Mouse (Mus musculus) heart, adult 11 months (tissue): ENCODE measurements at regions not wholly inside any gene's neighbourhood (a gene's known extent, or its start where the extent isn't known, plus 50 kb on each side); places are given as distances from the start of the nearest gene placed in this dataset.

Source experiments
- DNase-seq: peaks from one replicate; pipeline ENCODE4 v3.0.0; 2022

DNA sequence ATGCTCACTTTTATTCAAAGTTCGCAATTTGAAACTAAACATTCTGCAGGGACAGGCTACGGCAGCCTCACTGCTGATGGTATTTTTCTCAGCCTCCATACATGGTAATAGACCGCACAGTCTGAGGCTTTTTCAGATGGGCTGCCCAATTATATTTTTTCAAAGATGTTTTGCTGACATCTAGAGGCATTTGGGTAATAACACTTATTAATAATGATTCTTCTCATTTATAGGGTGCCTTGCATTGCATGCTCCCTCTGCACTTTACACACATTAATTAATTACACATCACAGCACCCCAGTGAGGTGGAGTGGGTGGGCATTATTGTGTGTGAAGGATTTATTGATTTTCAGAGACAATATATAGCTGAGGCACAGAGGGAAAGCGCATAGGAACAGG lies 644.5 kb downstream of the Pkhd1 start:
- no peak for DNase-seq

DNA sequence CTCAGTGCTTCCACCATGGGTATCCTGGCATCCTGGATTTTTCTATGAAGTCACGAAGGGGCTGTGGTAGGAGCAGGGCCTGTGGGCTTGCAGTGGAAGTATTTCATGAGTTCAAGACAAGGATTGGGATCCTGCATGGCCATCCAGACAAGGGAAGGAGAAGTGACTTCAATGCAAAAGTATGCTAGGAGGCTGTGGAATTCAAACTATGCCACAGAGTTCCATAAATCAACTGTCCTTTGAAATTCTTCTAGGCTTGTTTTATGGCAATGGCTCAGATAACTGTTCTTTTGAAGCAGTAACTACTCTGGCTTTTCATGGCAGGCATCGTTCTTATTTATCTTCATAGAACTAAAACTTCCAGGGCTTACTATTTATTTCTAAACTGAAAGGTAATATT lies 643.9 kb downstream of the Pkhd1 start:
- DNase-seq: no peak

DNA sequence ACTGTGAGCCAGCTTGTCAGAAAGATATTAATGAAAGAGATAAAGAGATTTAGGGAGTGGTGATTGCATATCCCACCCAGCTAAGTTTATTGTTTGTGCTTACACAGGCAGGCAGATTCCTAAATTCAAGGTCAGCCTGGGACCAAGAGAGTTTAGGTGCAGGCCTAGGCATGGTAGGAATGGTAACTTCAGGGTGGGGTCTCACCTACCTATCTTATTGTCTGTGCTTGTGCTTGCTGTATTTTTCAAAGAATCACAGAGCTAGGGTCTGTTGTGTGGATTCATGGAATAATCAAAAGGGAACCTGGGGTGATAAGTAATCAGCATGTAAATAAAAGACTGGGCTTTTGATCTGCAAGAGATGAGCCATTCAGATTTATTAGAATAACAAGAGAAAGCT lies 642.4 kb downstream of the Pkhd1 start:
- no peak for DNase-seq

DNA sequence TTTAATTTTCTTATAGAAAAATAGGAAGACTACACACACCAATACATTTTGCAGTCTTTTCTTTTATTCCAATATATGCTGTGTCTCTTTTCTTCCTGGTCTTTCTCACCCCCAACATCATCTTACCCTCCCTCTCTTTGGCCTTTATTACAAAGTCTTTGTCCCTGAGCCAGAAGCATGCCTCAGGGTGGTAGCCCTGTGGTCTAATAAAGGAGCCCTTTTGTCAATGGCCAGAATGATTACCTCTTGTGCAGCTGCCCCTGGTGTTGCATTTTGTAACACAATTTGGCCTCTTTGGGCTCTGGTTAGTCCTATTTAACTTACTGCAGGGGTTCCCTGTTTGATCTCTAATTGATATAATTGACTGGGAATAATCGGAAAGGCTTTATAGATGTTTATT lies 636.7 kb downstream of the Pkhd1 start:
- no peak for DNase-seq

DNA sequence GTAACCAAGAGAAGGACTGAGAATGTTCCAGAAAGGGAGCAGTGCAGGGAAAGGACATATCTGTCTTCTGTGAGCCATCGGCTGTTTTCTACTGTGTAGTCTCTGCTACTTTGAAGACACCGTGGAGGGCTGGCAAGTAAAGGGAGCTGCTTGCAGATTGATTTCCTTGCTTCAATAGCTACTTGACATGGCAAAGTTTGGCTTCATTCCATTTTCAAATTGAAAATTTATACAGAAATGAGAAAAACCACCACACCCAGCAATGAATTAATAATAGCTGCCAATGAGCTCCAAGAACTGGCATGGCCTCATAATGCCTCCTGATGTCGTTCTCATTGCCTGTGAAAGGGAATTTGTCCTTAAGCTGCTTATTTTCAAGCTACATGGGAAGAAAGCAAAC lies 635.1 kb downstream of the Pkhd1 start:
- no peak for DNase-seq

DNA sequence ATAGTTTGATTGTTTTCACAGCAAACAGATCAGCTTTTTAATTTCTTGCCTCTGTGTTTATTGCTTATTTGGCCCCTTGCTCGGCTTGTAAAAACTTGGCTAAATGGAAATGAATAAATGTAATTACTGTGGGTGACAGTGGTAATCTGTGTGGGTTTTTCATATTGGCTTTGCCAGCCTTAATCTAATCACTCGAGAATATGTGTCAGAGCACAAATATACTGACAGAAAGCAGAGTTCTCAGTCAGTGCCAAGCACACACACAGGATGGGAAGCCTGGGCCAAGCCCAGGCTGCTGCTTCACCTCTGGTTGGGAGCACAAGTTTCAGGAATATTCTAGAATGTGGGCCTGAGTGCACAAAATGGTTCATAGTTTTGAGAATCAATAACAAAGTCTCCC lies 634.4 kb downstream of the Pkhd1 start:
- no peak for DNase-seq

DNA sequence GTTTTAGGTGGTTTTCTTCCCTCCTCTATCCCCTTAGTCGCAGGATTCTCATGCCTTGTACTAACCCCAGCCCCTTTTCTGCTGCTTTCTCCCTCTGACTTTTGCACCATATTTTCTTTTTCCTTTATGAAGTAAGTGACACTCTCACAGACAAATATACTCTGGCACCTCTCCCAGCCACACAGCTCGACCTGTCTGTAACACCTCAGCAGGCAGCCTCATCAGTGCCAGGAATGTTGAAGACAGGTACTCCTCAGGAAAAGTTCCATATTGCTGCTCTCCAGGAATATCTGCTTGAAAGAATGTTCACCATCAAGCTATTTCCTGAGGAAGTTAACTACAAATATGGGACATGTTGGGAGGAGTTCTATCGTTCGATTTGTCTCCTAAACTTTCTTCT lies 627.9 kb downstream of the Pkhd1 start:
- no peak for DNase-seq
